Mouse (Mus musculus) ES-Bruce4 (cell line): ENCODE data around the gene Gtf2ird2.

Experiments used
- CTCF ChIP-seq: IDR thresholded peaks from one replicate; pipeline ENCODE4 v1.8.1; 2011; ENCODE audit warnings: low read depth, low read length
- EP300 ChIP-seq: IDR thresholded peaks from 2 replicates; pipeline ENCODE4 v1.6.1; 2011; ENCODE audit warnings: low read depth, low read length; ENCODE audit not compliant: insufficient read depth

GRCm38 (mm10) chr5:134183162-134183561 lies 657 bp upstream of the Gtf2ird2 start:
- TF ChIP-seq CTCF (no peak), EP300 (no peak)
